ENCODE assay signal across 9 mouse cellular contexts in the genomic region with DNA sequence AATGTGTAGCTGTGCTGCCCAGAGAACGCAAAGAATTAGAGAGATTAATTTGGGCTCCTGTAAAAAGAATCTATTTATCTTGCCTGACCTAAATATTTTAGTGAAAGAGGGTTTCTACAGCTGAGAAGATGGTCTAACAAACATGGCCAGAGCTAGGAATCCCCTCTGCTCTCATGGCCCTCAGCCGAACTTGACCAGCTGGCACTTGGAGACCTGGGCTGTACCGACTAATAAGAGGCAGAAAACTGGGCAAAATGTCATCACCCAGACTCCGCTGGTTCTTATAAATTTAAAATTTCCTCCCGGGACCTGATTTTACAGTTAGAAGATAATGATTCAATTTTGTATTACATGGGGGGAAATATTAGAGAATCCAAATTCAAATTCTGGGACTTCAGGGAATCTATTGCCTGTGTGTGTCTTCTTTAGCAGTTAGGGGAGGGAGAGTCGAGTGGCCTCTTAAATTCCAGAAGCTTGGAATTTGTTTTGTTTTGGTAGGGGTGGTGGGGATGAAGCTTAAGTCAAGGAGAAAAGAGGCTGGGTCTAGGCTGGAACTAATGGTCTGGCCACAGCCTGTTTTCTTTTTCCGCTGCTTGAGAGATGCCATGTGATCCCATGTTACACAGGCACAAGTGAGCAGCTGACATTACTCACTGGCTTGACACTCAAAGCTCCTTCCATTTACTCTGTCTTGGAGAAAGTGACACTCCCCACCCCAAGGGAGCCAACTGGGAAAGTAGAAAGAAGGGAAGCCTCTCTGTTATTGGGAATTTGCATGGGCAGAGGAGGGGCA. TPM values are rescaled to one million over a fixed set of nuclear protein-coding genes. Genes with fewer than 3 reads are reported as not detected.
A peak's percentile ranks its signal among the peaks of the same experiment; 100 is the strongest.
DNase-seq lines count a peak whose midpoint lies in the region; ATAC-seq lines count a peak whose summit lies in the region.
"Had no signal": no experiment of that assay in that cellular context is flagged by ENCODE, and none has a peak within 500 bp of the region (broad histone marks: within the 10 kb centered on the region; RNA-seq: fewer than 3 reads in every experiment).

No protein-coding gene starts in this region.

- H3K9ac ChIP-seq in heart, embryonic 13.5 days = no peak overlapping the region
- peak overlapping the region; percentile 97 for H3K9ac ChIP-seq in forebrain, embryonic 11.5 days (ENCODE audit: low read length)
- no peak overlapping the region for H3K9ac ChIP-seq in midbrain, embryonic 11.5 days (ENCODE audit: low read length)

- H3K4me2 ChIP-seq in heart, embryonic 13.5 days = no peak overlapping the region
- peak overlapping the region; percentile 79 for H3K4me2 ChIP-seq in forebrain, embryonic 11.5 days (ENCODE audit: low read depth, low read length, severe bottlenecking)
- H3K4me2 ChIP-seq in midbrain, embryonic 11.5 days = peak overlapping the region; percentile 42

- WGBS in heart, embryonic 13.5 days = 10% methylated on average over 7 of the region's 7 CpGs
- 6% methylated on average over 7 of the region's 7 CpGs for WGBS in forebrain, embryonic 11.5 days
- 5% methylated on average over 7 of the region's 7 CpGs for WGBS in midbrain, embryonic 11.5 days

- no peak overlapping the region for H3K27ac ChIP-seq in heart, embryonic 13.5 days (replicated peaks)
- peak overlapping the region; percentile 89 for H3K27ac ChIP-seq in forebrain, embryonic 11.5 days (ENCODE audit: low read depth, low read length)
- no peak overlapping the region for H3K27ac ChIP-seq in midbrain, embryonic 11.5 days (ENCODE audit: low read depth, low read length)

- peaks cover 17% of the 10 kb centered on the region for H3K4me1 ChIP-seq in heart, embryonic 13.5 days
- H3K4me1 ChIP-seq in forebrain, embryonic 11.5 days (replicated peaks; ENCODE audit: control insufficient read depth, insufficient read depth, low read length) = peaks cover 22% of the 10 kb centered on the region
- peaks cover 13% of the 10 kb centered on the region for H3K4me1 ChIP-seq in midbrain, embryonic 11.5 days (ENCODE audit: control insufficient read depth, insufficient read depth, low read length)

- intact Hi-C loops in heart, postnatal 14 days (cut with DNase I) = no loop called here

- H3K27me3 ChIP-seq in heart, embryonic 13.5 days (replicated peaks) = peaks cover 99% of the 10 kb centered on the region
- H3K27me3 ChIP-seq in forebrain, embryonic 11.5 days (ENCODE audit: control insufficient read depth, insufficient read depth, low read length) = peaks cover 43% of the 10 kb centered on the region
- peaks cover 97% of the 10 kb centered on the region for H3K27me3 ChIP-seq in midbrain, embryonic 11.5 days (ENCODE audit: control insufficient read depth, insufficient read depth, low read length)

- no peaks in the 10 kb centered on the region for H3K36me3 ChIP-seq in heart, embryonic 13.5 days
- H3K36me3 ChIP-seq in forebrain, embryonic 11.5 days (ENCODE audit: control insufficient read depth, insufficient read depth, low read length) = peaks cover 6% of the 10 kb centered on the region
- H3K36me3 ChIP-seq in midbrain, embryonic 11.5 days (ENCODE audit: control insufficient read depth, insufficient read depth, low read length) = no peaks in the 10 kb centered on the region

- H3K4me3 ChIP-seq in heart, embryonic 13.5 days = peak overlapping the region; percentile 47; the same call in 1 of the 2 replicates
- H3K4me3 ChIP-seq in forebrain, embryonic 11.5 days (ENCODE audit: low read depth, low read length) = peak overlapping the region; percentile 63
- H3K4me3 ChIP-seq in midbrain, embryonic 11.5 days (ENCODE audit: low read depth, low read length) = peak overlapping the region; percentile 40

- H3K9me3 ChIP-seq in heart, embryonic 13.5 days = no peaks in the 10 kb centered on the region
- H3K9me3 ChIP-seq in forebrain, embryonic 11.5 days (ENCODE audit: control insufficient read depth, low read length) = no peaks in the 10 kb centered on the region
- H3K9me3 ChIP-seq in midbrain, embryonic 11.5 days (ENCODE audit: control insufficient read depth, low read length) = no peaks in the 10 kb centered on the region

- no peak for DNase-seq in heart, postnatal 14 days
- peak; percentile 28 for DNase-seq in NIH3T3 (ENCODE audit: low read depth)
- peak; percentile 53 for DNase-seq in forebrain, embryonic 11.5 days (ENCODE audit: low spot score)
- peak; percentile 90 for DNase-seq in midbrain, embryonic 11.5 days (ENCODE audit: low spot score, missing footprints)
- no peak for DNase-seq in ovary, postnatal 36 days (ENCODE audit: low spot score)
- no peak for DNase-seq in right cerebral cortex, postnatal 36 days (ENCODE audit: low spot score in 2 of 2)
- no peak for DNase-seq in layer of hippocampus, adult 18-20 months (ENCODE audit: low spot score in 2 of 2)
- DNase-seq: gastrocnemius, postnatal 25 days had no signal

- ATAC-seq in heart, embryonic 13.5 days (ENCODE audit: extremely low read depth, insufficient number of reproducible peaks, low FRiP score, low TSS enrichment) = no peak
- no peak for ATAC-seq in forebrain, embryonic 11.5 days (replicated peaks; ENCODE audit: low FRiP score)
- no peak for ATAC-seq in midbrain, embryonic 11.5 days (ENCODE audit: low FRiP score)

RNA-seq across cellular contexts. Expression of gene Rhbg, which starts 37.8 kb away (rescaled TPM):
- 0.13 and 0.76 TPM in 2 replicates for polyA plus RNA-seq in heart, embryonic 13.5 days (2015; fragmentation: Nextera tagmentation; extraction: Ambion mirVana)
- total RNA-seq in heart, postnatal 14 days (2021) = not detected
- 0.36 TPM in 1 of 2 replicates, not detected in the other for polyA plus RNA-seq in forebrain, embryonic 11.5 days (2014; fragmentation: Nextera tagmentation; extraction: Ambion mirVana)
- 0.15 TPM in 1 of 2 replicates, not detected in the other for polyA plus RNA-seq in midbrain, embryonic 11.5 days (2014; fragmentation: Nextera tagmentation; extraction: Ambion mirVana)
- not detected for total RNA-seq in layer of hippocampus, adult 18-20 months (2021)
- total RNA-seq: gastrocnemius, postnatal 25 days had no signal

Comparison
In these comparisons a context has a peak if more than half of its experiments do, and no peak if none do; other contexts are left out.
1. DNase-seq: peak in NIH3T3 (single experiment), forebrain, embryonic 11.5 days (single experiment) and midbrain, embryonic 11.5 days (single experiment); none in heart, postnatal 14 days (0 of 2), ovary, postnatal 36 days (single experiment), right cerebral cortex, postnatal 36 days (0 of 2) and layer of hippocampus, adult 18-20 months (0 of 2).
2. Peak in every context shown above with its lines, with median percentiles within 50 percentile points of each other: H3K4me3 ChIP-seq.